27 mouse cellular contexts compared by ENCODE assay signal in the genomic region with DNA sequence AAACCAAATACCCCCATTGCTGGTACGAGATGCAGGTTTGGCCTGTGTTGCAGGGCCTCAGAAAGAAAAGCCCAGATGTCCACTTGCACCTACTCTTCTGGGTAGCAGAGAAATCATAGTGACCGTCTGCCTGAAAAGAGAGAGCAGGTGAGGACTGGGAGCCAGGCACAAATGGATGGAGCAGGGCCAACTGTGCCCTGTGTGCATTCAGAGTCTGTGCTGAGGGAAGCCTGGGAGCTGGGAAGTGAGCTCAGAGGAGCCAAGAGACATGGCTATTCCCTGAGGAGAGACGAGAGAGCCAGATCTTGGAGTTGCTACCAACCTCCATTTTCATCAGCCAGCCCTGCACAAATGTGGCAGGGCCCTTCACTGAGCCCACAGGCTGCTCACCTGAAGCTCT.
A peak's percentile ranks its signal among the peaks of the same experiment; 100 is the strongest.
DNase-seq lines count a peak whose midpoint lies in the region; TF ChIP-seq lines count a peak whose summit lies in the region.
"Had no signal": no experiment of that assay in that cellular context is flagged by ENCODE, and none has a peak within 500 bp of the region (broad histone marks: within the 10 kb centered on the region; RNA-seq: fewer than 3 reads in every experiment).

No protein-coding gene starts in this region.

- H3K27ac ChIP-seq in left cerebral cortex, adult 2 months, result peak overlapping the region; percentile 54
- H3K27ac ChIP-seq: embryonic facial prominence, embryonic 12.5 days; hindbrain, embryonic 13.5 days; kidney, embryonic 15.5 days; limb, embryonic 13.5 days; lung, embryonic 15.5 days; neural tube, embryonic 13.5 days had no signal

- intact Hi-C loops in left cerebral cortex, adult 2 months (cut with DNase I), result no loop called here

- DNase-seq in left cerebral cortex, adult 2 months (ENCODE audit: extremely low spot score in 1 of 2, low spot score in 2 of 2), result no peak
- DNase-seq in left cerebral cortex, adult 11 months (ENCODE audit: low spot score), result no peak
- peak; percentile 82 for DNase-seq in cerebellum, adult 11-12 months
- peak; percentile 81 for DNase-seq in cerebellum, adult 9-10 months
- peak; percentile 75 to 76 for DNase-seq in cerebellum, postnatal 36 days
- DNase-seq in lung, postnatal 36 days, result no peak
- no peak for DNase-seq in frontal cortex, postnatal 25 days (ENCODE audit: low spot score in 2 of 2)
- no peak for DNase-seq in spleen, adult 18-20 months
- DNase-seq: adrenal gland, adult 8-10 months; B cell, adult 2 months; embryo, embryonic 11 days; gastrocnemius, postnatal 25 days; heart, adult 18-20 months; heart, postnatal 4 days; kidney, adult 11 months; kidney, postnatal 36 days; layer of hippocampus, postnatal 36 days; retina, postnatal 1 day; right cerebral cortex, postnatal 25 days; thymus, postnatal 14 days had no signal

- no peak overlapping the region for H3K4me3 ChIP-seq in left cerebral cortex, adult 2 months
- H3K4me3 ChIP-seq: embryonic facial prominence, embryonic 12.5 days; hindbrain, embryonic 13.5 days; kidney, embryonic 15.5 days; limb, embryonic 13.5 days; lung, embryonic 15.5 days; myocyte; neural tube, embryonic 13.5 days had no signal

- TF ChIP-seq CTCF in left cerebral cortex, adult 2 months (IDR thresholded peaks at IDR 0.05), result no peak

Comparison
In these comparisons a context has a peak if more than half of its experiments do, and no peak if none do; other contexts are left out.
1. DNase-seq: peak in cerebellum, adult 11-12 months (single experiment), cerebellum, adult 9-10 months (single experiment) and cerebellum, postnatal 36 days (2 of 2); none in left cerebral cortex, adult 2 months (0 of 2), left cerebral cortex, adult 11 months (single experiment), lung, postnatal 36 days (single experiment), frontal cortex, postnatal 25 days (0 of 2) and spleen, adult 18-20 months (0 of 2).